Mouse (Mus musculus): Measurements from ENCODE around the gene BC034090. TPM values are rescaled to one million over a fixed set of nuclear protein-coding genes. Genes with fewer than 3 reads are reported as not detected.

BC034090 gene
- polyA plus RNA-seq, 1 experiment = 4.7 TPM

DNA sequence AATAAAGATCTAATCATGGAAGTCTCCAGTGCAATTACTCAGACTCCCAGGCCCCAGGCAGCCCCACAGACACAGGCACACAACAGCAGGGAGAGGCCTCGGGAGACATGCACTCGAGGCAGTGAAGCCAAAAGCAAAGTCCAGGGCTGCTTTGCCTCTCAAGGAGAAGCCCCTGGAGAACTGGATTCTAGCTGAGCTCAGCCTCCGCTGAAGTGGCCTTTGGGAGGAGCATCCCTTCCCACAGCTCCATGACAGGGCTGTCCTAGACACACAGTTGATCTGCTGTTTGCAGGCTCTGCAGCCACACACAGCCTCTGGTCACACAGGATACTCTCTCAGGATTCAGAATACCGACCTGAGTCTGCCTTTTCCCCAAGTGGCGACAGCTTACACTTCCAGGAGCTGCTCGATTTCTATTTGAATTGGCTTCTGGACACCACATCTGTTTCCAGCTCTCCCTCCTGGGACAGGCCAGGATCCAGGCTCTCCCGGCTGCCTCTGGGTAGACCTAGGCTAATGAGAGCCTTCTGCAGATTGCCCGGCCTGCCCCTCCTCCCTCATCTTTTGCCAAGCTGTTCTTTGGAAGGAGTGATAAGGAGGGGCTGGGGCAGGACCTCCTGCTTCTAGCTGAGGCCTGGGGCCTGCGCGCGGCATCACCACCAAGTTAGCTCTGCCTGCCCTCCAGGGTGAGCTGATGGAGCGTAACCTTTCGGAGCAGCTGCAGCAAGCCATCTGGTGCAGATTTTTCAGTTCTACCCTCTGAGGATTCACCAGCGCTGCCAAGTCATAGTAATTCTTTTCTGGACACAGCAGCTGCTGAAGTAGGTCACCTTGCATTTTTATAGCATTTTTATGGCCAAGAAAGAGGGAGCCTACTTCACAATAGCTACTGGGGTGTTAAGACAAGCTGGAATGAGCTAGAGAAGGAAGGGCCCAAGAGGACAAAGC is 14.5 kb downstream of the BC034090 start:
- TF ChIP-seq POLR2A (IDR thresholded peaks at IDR 0.05; ENCODE audit: control insufficient read depth, low read depth, low read length) = no peak
- TF ChIP-seq CTCF (IDR thresholded peaks at IDR 0.05; ENCODE audit: control insufficient read depth, insufficient read depth, insufficient replicate concordance, low read depth, low read length) = no peak

GRCm38 (mm10) chr1:155223849-155224554 is 20.2 kb downstream of the BC034090 start:
- peaks cover 4% of the 10 kb centered on the region; the same call in 1 of the 2 replicates for H3K4me1 ChIP-seq (ENCODE audit: control insufficient read depth, insufficient read depth, low read length)
- no peak overlapping the region for H3K27ac ChIP-seq (ENCODE audit: control insufficient read depth, insufficient read depth, low read depth, low read length)

More for the DNA sequence above, 14.5 kb downstream of the BC034090 start:
- H3K36me3 ChIP-seq (ENCODE audit: control insufficient read depth, insufficient read depth, low read length) = no peaks in the 10 kb centered on the region
- H3K27me3 ChIP-seq (ENCODE audit: control insufficient read depth, insufficient read depth, low read length) = no peaks in the 10 kb centered on the region
- no peaks in the 10 kb centered on the region; the same call in 1 of the 2 replicates for H3K4me1 ChIP-seq (ENCODE audit: control insufficient read depth, insufficient read depth, low read length)
- no peak overlapping the region for H3K27ac ChIP-seq (ENCODE audit: control insufficient read depth, insufficient read depth, low read depth, low read length)
- no peak overlapping the region for H3K4me3 ChIP-seq (ENCODE audit: control insufficient read depth, low read depth, low read length)

GRCm38 (mm10) chr1:155223036-155223435 is 21.2 kb downstream of the BC034090 start:
- no peak for TF ChIP-seq CTCF (IDR thresholded peaks at IDR 0.05; ENCODE audit: control insufficient read depth, insufficient read depth, insufficient replicate concordance, low read depth, low read length)
- TF ChIP-seq POLR2A (IDR thresholded peaks at IDR 0.05; ENCODE audit: control insufficient read depth, low read depth, low read length) = no peak
- no peaks in the 10 kb centered on the region for H3K27me3 ChIP-seq (ENCODE audit: control insufficient read depth, insufficient read depth, low read length)
- peaks cover 4% of the 10 kb centered on the region; the same call in 1 of the 2 replicates for H3K4me1 ChIP-seq (ENCODE audit: control insufficient read depth, insufficient read depth, low read length)
- no peak overlapping the region for H3K27ac ChIP-seq (ENCODE audit: control insufficient read depth, insufficient read depth, low read depth, low read length)
- no peak overlapping the region for H3K4me3 ChIP-seq (ENCODE audit: control insufficient read depth, low read depth, low read length)
- no peaks in the 10 kb centered on the region for H3K36me3 ChIP-seq (ENCODE audit: control insufficient read depth, insufficient read depth, low read length)

More at GRCm38 (mm10) chr1:155223849-155224554, 20.2 kb downstream of the BC034090 start:
- TF ChIP-seq CTCF (IDR thresholded peaks at IDR 0.05; ENCODE audit: control insufficient read depth, insufficient read depth, insufficient replicate concordance, low read depth, low read length) = peak; percentile 92; the same call in 1 of the 2 replicates
- no peak for TF ChIP-seq POLR2A (IDR thresholded peaks at IDR 0.05; ENCODE audit: control insufficient read depth, low read depth, low read length)
- no peaks in the 10 kb centered on the region for H3K36me3 ChIP-seq (ENCODE audit: control insufficient read depth, insufficient read depth, low read length)
- H3K27me3 ChIP-seq (ENCODE audit: control insufficient read depth, insufficient read depth, low read length) = no peaks in the 10 kb centered on the region
- H3K4me3 ChIP-seq (ENCODE audit: control insufficient read depth, low read depth, low read length) = no peak overlapping the region

GRCm38 (mm10) chr1:155222101-155222669 is 22.1 kb downstream of the BC034090 start:
- no peak for TF ChIP-seq CTCF (IDR thresholded peaks at IDR 0.05; ENCODE audit: control insufficient read depth, insufficient read depth, insufficient replicate concordance, low read depth, low read length)
- TF ChIP-seq POLR2A (IDR thresholded peaks at IDR 0.05; ENCODE audit: control insufficient read depth, low read depth, low read length) = no peak
- peaks cover 4% of the 10 kb centered on the region; the same call in 1 of the 2 replicates for H3K4me1 ChIP-seq (ENCODE audit: control insufficient read depth, insufficient read depth, low read length)
- no peak overlapping the region for H3K4me3 ChIP-seq (ENCODE audit: control insufficient read depth, low read depth, low read length)
- H3K27me3 ChIP-seq (ENCODE audit: control insufficient read depth, insufficient read depth, low read length) = no peaks in the 10 kb centered on the region
- no peaks in the 10 kb centered on the region for H3K36me3 ChIP-seq (ENCODE audit: control insufficient read depth, insufficient read depth, low read length)
- H3K27ac ChIP-seq (ENCODE audit: control insufficient read depth, insufficient read depth, low read depth, low read length) = no peak overlapping the region

DNA sequence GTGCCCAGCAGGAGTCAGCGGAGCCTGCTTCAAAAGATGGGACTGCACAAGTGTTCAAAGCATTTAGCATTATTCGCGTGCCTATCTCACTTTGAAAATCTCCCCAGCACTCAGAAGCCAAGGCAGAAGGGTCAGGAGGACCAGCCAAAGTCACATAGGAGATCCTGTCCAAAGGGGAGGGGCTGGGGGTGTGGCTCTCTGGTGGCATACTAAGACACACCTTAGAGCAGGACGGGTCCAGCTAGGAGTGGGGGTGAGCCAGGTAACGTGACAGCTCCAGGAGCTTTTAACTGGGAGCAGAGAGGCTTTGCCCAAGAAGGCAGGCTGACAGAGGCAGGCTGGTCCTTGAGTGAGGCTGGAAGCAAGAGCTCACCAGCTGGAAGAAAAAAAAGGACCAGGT is 25.3 kb downstream of the BC034090 start:
- peaks cover under 1% of the 10 kb centered on the region; the same call in 1 of the 2 replicates for H3K4me1 ChIP-seq (ENCODE audit: control insufficient read depth, insufficient read depth, low read length)
- no peaks in the 10 kb centered on the region for H3K27me3 ChIP-seq (ENCODE audit: control insufficient read depth, insufficient read depth, low read length)
- H3K36me3 ChIP-seq (ENCODE audit: control insufficient read depth, insufficient read depth, low read length) = no peaks in the 10 kb centered on the region
- H3K27ac ChIP-seq (ENCODE audit: control insufficient read depth, insufficient read depth, low read depth, low read length) = no peak overlapping the region
- no peak overlapping the region for H3K4me3 ChIP-seq (ENCODE audit: control insufficient read depth, low read depth, low read length)
- TF ChIP-seq POLR2A (IDR thresholded peaks at IDR 0.05; ENCODE audit: control insufficient read depth, low read depth, low read length) (no peak), CTCF (IDR thresholded peaks at IDR 0.05; ENCODE audit: control insufficient read depth, insufficient read depth, insufficient replicate concordance, low read depth, low read length) (no peak)

GRCm38 (mm10) chr1:155217865-155218541 is 26.2 kb downstream of the BC034090 start:
- H3K4me1 ChIP-seq (ENCODE audit: control insufficient read depth, insufficient read depth, low read length) = no peaks in the 10 kb centered on the region; the same call in 1 of the 2 replicates
- no peak overlapping the region for H3K27ac ChIP-seq (ENCODE audit: control insufficient read depth, insufficient read depth, low read depth, low read length)
- no peak overlapping the region for H3K4me3 ChIP-seq (ENCODE audit: control insufficient read depth, low read depth, low read length)
- TF ChIP-seq CTCF (IDR thresholded peaks at IDR 0.05; ENCODE audit: control insufficient read depth, insufficient read depth, insufficient replicate concordance, low read depth, low read length) (peak; percentile 61; the same call in 1 of the 2 replicates), POLR2A (IDR thresholded peaks at IDR 0.05; ENCODE audit: control insufficient read depth, low read depth, low read length) (no peak)
- H3K27me3 ChIP-seq (ENCODE audit: control insufficient read depth, insufficient read depth, low read length) = no peaks in the 10 kb centered on the region
- H3K36me3 ChIP-seq (ENCODE audit: control insufficient read depth, insufficient read depth, low read length) = no peaks in the 10 kb centered on the region

Data from testis, adult 2 months (tissue).